Mouse (Mus musculus): ENCODE results near the gene Cda.

Gene Cda

DNA sequence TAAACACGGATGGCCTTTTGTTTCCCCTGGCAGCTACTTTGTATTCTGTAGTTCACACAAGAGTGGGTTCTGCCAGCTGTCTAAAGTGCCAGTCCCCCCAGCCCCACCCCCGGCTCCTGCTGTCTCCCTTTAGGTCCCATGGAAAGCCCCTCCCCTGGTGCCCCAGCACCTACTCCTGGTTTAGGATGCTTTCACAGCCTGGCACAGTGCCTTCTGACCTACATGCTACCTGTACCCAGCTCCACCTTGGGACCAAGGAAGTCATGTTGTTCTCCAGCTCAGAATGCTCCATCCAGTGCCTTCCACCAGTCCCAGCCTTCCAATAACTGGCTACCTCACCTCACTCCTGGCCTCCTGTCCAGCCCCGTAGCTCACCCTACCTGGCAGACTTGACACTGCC, 60.8 kb downstream of the Cda start:
- DNase-seq (ENCODE audit: low spot score) = no peak

DNA sequence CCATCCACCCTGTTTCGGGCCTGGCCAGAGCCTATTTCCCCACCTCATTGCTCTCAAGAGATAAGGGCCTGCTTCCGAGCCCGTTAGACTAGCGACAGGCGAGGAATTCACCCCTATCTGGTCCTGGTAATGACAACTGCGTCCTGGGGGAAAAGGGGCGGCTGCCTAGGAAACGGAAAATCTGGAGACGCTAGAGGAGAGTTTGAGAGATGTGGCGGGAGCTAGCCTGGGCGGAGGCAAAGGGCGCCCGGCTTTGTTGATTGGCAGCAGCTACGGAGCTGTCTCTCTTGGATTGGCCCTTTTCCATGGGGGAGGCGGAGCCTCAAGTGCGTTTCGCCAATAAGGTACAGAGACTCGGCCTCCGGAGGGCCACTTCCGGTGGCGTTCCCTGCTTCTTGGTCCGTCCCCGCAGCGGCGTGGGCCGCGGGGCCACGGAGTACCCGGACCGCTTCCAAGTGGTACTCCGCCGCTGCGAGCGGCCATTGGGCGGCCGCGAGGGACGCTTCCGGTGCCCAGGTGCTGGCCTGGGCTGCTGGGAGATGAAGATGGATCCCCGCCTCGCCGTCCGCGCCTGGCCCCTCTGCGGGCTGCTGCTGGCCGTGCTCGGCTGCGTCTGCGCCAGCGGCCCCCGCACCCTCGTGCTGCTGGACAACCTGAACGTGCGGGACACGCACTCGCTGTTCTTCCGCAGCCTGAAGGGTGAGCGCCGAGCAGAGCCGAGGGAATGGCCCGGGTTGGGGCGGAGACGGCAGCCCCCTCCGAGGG, 63.3 kb downstream of the Cda start, which contains the start of gene Ddost:
Gene Ddost (plus strand): TSS at position 391 of the 765 bp plus-strand sequence.
- peak; percentile 83 for DNase-seq (ENCODE audit: low spot score)

DNA sequence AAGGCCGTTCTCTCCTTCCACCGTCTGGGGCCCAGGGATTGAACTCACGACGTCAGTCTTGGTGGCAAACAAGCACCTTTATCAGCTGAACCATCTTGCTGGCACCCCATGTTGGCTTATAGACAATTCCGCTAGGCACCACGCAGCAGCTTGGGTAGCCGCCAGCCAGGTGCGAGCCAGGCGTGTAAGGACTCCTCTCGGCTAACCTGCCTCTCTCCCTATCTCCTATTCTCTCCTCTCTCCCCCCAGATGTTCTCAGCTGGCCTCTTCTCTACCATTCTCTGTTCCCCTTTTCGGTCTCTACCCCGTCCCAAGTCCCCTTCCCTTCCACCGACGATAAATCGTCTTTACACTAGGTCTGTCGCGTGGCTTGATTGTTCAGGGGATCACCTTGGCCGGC, 64.0 kb downstream of the Cda start:
- DNase-seq (ENCODE audit: low spot score) = no peak

DNA sequence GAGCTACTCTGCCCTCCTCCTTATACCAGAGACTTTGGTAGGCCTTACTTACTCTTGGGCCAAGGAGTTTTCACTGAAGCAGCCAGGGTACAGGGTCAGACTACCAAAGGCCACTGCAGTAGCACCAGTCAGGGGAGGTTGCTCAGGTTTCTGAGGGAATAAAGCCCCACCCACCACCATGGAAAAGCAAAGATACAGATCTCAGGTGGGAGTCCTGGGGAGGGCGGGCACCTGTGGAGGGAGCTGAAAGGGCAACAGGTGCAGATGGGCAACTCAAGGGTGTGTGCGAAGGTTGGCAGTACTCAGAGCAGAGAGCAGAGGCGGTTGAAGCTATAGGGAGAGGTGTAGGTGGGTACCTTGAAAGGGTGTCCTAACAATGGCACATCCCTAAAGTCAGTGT, 64.8 kb downstream of the Cda start:
- no peak for DNase-seq (ENCODE audit: low spot score)

DNA sequence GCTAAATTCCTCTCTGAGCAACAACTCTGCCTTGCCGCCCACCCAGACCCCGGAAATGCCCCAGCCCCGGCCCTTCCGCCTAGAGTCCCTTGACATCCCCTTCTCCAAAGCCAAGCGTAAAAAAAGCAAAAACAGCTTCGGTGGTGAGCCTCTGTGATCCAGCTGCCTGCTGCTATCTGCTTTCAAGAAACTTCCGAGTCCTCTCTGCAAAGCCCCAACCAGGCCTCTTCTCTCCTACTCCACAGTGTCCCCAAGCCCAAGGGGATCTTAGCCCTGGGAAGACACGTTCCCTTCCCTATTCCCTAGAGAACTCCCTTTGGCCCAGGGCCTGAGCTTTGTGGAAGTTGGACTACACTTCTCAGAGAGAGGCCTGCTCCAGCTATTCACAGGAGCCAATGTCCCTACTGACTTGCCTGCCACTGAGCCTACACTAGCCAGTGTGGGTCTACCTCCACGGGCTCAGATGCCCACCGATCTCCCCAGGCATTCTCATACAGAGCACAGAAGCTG, 66.5 kb downstream of the Cda start:
- DNase-seq (ENCODE audit: low spot score) = no peak

DNA sequence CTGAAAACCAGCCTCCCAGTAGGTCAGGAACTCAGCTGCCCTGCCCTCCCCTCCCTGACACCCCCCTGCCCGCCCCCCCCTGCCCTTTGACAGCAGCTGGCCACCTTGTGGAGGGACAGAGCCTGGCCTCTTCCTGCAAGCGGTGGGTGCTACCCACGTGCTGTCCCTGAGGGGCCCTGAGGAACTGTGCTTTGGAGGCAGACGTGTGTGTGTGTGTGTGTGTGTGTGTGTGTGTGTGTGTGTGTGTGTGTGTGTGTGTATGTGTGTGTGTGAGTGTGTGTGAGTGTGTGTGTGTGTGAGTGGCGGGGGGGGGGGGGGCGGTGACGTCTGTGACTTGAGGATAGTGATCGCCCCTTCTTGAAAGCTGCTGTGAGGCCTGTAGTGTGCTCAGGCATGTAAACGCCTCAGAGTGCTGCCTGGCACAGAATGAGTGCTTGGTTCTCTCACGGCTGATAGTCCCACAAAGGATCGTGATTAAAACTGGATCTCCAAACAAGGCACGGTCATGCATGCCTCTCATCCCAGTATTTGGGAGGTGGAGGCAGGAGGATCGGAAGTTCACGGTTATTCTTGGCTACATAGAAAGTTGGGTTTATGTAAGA, 73.7 kb downstream of the Cda start:
- DNase-seq (ENCODE audit: low spot score) = no peak

DNA sequence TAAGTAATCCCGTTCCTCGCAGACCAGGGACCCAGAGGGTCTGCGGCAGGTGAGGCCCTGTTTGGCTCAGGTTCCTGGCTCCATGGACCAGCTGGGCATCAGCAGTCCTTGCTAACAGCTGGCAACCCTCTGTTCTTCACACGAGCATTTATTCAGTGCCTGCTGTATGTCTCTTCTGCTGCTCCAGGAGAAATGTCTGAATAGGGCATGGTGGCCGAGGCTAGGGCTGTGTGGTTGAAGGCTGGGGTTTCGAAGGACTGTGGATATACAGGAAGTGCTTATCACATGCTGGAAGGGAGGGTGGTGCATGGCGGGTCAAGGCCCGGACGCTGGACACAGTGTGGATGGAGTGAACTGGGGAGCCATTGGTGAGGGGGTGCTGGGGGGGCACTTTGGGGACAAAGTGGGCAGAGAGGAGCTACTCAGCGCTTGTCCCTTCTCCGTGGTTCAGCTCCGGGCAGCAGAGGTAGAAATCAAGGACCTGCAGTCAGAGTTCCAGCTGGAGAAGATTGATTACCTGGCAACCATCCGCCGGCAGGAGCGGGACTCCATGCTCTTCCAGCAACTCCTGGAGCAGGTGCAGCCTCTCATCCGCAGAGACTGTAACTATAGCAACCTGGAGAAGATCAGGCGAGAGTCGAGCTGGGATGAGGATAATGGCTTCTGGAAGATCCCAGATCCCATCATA, 74.4 kb downstream of the Cda start:
- no peak for DNase-seq (ENCODE audit: low spot score)

DNA sequence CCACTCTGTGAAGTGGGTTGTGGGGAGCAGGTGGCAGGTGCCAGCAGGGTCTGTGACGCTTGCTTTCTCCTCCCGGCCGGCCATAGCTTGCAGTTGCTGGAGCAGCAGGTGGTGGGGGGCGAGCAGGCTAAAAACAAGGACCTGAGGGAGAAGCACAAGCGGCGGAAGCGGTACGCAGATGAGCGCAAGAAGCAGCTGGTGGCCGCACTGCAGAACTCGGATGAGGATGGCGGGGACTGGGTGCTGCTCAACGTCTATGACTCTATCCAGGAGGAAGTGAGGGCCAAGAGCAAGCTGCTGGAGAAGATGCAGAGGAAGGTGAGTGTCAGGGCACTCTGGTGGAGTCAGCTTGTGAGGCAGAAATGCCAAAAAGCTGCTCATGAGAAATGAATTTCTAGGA, 75.8 kb downstream of the Cda start:
- DNase-seq (ENCODE audit: low spot score) = no peak

DNA sequence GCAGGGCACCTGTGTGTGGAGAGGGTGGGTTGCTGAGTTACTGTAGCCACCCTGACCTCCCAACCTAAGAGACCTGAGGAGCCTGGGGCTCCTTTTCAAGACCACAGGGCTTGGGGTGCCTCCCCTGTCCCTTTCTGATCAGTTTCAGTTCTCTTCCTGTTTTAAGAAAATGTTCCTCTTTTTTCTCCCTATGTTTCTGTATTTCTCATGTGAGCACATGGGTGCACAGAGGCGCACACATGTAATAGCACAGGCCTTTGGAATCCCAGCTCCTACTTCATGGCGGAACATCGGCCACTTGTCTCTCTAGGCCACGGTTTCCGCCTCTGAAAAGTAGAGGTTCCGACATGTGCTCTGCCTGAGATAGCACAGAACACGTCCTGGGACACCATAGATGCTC, 79.1 kb downstream of the Cda start:
- DNase-seq (ENCODE audit: low spot score) = no peak

Measured in ovary, postnatal 10 days (tissue).